Mouse (Mus musculus) neural tube, embryonic 11.5 days (tissue): Measurements from ENCODE around the gene Cep290. TPM values are rescaled to one million over a fixed set of nuclear protein-coding genes. Genes with fewer than 3 reads are reported as not detected.

Experiments used
- ATAC-seq: fragments of 200-750 bp; cut with Nextera tagmentation; 2 replicates; pipeline ENCODE4 v1.8.0; 2017; ENCODE audit warnings: moderate number of reproducible peaks, mild to moderate bottlenecking, moderate TSS enrichment, moderate library complexity; ENCODE audit not compliant: insufficient read depth, low FRiP score, low TSS enrichment
- DNase-seq: peaks from one replicate; pipeline ENCODE4 v3.0.0-alpha.2; 2015; ENCODE audit warnings: low spot score
- H3K27ac ChIP-seq: fragments of 300-500 bp; sonication (generic); 2 replicates; pipeline ENCODE4 v1.5.1; 2014; ENCODE audit warnings: low read depth, mild to moderate bottlenecking, low read length
- H3K27me3 ChIP-seq: fragments of 300-500 bp; sonication (generic); 2 replicates; pipeline ENCODE4 v1.6.1; 2014; ENCODE audit warnings: mild to moderate bottlenecking, low read length, mixed read lengths; ENCODE audit not compliant: control insufficient read depth, insufficient read depth
- H3K36me3 ChIP-seq: fragments of 300-500 bp; sonication (generic); 2 replicates; pipeline ENCODE4 v1.6.1; 2014; ENCODE audit warnings: mild to moderate bottlenecking, low read length, moderate library complexity, mixed read lengths; ENCODE audit not compliant: control insufficient read depth, insufficient read depth
- H3K4me1 ChIP-seq: fragments of 300-500 bp; sonication (generic); 2 replicates; pipeline ENCODE4 v1.6.1; 2014; ENCODE audit warnings: low read length, mixed read lengths; ENCODE audit not compliant: control insufficient read depth, insufficient read depth
- H3K4me2 ChIP-seq: fragments of 300-500 bp; sonication (generic); 2 replicates; pipeline ENCODE4 v1.6.1; 2014; ENCODE audit warnings: low read depth, mild to moderate bottlenecking, moderate library complexity
- H3K4me3 ChIP-seq: fragments of 300-500 bp; sonication (generic); 2 replicates; pipeline ENCODE4 v1.5.1; 2014; ENCODE audit warnings: low read depth, low read length
- H3K9ac ChIP-seq: fragments of 300-500 bp; sonication (generic); 2 replicates; pipeline ENCODE4 v1.6.1; 2014; ENCODE audit warnings: mild to moderate bottlenecking, low read length
- H3K9me3 ChIP-seq: fragments of 300-500 bp; sonication (generic); 2 replicates; pipeline ENCODE4 v1.6.1; 2016; ENCODE audit warnings: low read length; ENCODE audit not compliant: control insufficient read depth
- WGBS: fragments of 180-500 bp; shearing (Covaris S2); extraction: QIAGEN DNeasy Blood & Tissue Kit; methylation state at CpG from one replicate; pipeline ENCODE4 v1.1.7; 2014; 5-methylcytosine and 5-hydroxymethylcytosine counted together
- polyA plus RNA-seq: library from polyadenylated mRNA; unstranded; fragments of >200 nt; fragmentation: Nextera tagmentation; extraction: Ambion mirVana; gene quantifications from 2 replicates; pipeline ENCODE4 v1.2.1, GENCODE M21; 2014

The Cep290 gene
- 5.7 and 6.5 TPM in 2 replicates for polyA plus RNA-seq

DNA sequence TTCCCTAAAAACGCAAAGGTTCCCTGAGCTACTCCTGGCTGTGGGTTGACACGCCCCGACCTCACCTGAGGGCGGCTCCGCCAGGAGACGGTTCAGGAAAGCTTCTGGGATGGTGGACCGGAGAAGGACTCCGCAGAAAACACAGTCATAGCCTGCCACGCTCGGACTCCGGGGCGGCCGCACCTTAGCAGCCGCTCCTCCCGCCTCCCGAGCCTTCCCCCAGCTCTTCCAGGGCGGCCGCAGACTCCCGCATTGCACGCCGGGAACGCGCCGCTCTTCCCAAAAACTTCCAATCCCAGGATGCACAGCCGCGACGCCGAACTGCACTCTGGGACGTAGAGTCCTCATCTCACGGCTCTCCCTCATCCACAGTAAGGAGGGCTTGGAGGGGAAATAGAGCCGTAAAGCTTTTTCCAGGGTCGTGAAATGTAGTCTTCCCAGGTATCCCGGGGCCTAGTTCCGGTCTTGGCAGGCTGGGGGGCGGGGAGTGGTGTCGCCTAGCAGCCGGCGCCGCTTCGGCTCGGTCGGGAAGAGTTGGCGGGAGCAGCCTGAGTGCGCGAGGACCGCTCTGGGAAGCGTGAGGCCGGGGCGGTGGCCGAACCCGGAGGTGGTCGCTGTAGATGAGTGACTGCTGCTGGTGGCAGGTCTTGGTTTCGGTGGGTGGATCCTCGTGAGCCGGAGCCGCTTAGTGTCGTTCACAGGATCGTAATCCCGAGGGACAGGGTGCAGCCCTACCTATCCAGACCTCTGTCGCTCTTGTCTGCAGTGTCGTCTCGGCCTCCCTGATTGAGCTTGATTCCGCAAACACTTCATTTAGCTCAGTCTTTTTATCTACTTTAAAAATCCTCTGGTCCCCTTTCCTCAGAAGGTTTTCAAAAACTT is at the start of gene Cep290, which contains the start of gene Tmtc3:
Cep290 (plus strand) TSS at position 462 of the 882 bp plus-strand sequence.
Tmtc3 (minus strand) TSS at position 254 of the 882 bp plus-strand sequence.
- H3K4me3 ChIP-seq: peak within 1 kb of the TSS; percentile 78

DNA sequence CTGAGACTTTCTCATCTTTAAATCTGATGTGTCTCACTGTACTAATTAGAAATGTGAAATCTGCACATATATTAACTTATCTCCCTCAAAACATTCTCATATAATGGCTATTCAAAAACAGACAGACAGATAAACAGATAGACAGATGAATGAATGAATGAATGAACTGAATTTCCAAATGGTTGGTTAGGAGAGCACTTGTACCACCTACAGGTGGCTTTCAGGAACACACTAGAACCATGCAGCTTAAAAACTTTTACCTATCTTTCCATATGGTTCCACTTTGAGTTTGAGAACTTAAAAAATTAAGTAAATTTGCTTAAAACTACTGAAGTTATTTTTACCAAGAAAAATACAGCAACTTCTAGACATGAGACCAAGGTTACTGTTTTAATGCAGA is 38.0 kb upstream of the Cep290 start:
- H3K27me3 ChIP-seq: no peaks in the 10 kb centered on the region
- H3K4me1 ChIP-seq: no peaks in the 10 kb centered on the region
- H3K27ac ChIP-seq: no peak overlapping the region
- DNase-seq: no peak
- no peak overlapping the region for H3K4me3 ChIP-seq
- no peak overlapping the region for H3K4me2 ChIP-seq
- ATAC-seq: no peak
- no peaks in the 10 kb centered on the region for H3K36me3 ChIP-seq
- no peak overlapping the region for H3K9ac ChIP-seq
- H3K9me3 ChIP-seq: no peaks in the 10 kb centered on the region

More for the DNA sequence above, at the start of gene Cep290, which contains the start of gene Tmtc3:
- DNase-seq (peak; percentile 96), ATAC-seq (peak; percentile 98)
- WGBS: under 1% methylated on average over 63 of the region's 63 CpGs
- H3K9ac ChIP-seq: peak within 1 kb of the TSS; percentile 81
- H3K36me3 ChIP-seq: no peaks in the 10 kb centered on the region
- H3K4me1 ChIP-seq: peaks cover 3% of the 10 kb centered on the region; the same call in 1 of the 2 replicates
- H3K9me3 ChIP-seq: no peaks in the 10 kb centered on the region
- H3K27me3 ChIP-seq: no peaks in the 10 kb centered on the region
- H3K27ac ChIP-seq: no peak within 1 kb of the TSS
- peak within 1 kb of the TSS; percentile 75 for H3K4me2 ChIP-seq

DNA sequence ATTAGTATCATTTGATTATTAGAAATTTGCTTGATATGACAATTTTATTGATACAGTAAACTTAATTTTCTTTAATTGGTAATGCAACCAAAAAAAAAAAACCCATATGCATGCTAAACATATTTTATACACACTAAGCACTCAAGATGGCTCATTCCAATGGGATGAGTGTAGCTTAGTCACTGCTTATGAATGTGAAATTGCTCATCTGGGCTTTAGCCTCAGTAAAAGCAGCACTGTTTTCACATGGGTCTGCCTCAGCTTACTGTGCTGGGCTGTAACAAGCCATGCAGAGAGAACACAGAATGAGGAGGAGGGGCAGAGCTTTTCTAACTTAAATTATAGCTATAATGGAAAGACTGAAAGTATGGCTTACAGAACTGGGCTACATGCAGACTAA is 26.8 kb upstream of the Cep290 start:
- Histone ChIP-seq H3K9ac (no peak overlapping the region), H3K36me3 (no peaks in the 10 kb centered on the region), H3K4me1 (no peaks in the 10 kb centered on the region), H3K4me2 (no peak overlapping the region), H3K4me3 (no peak overlapping the region), H3K27me3 (no peaks in the 10 kb centered on the region), H3K9me3 (no peaks in the 10 kb centered on the region), H3K27ac (no peak overlapping the region)
- DNase-seq: no peak
- no peak for ATAC-seq

DNA sequence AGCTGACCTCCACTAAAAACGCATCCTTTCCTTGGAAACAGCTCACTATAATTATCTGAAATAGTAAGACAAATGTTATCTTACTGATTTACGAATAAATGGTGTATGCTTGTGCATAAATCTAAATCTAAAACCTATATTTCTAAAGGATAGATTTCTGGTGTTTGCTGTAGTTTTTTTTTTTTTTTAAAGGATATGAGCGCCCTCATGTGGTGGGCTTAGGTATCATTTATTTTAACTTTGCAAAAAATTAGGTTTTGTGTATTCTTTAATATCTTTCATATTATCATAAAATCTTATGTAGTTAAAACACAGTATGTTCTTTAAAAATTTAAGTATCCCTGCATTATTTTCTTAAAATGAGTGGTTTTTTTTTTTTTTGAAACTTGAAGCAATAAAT is 12.3 kb upstream of the Cep290 start:
- 59% methylated on average over 3 of the region's 3 CpGs for WGBS
- no peaks in the 10 kb centered on the region for H3K4me1 ChIP-seq
- ATAC-seq (no peak), DNase-seq (no peak)
- H3K27ac ChIP-seq: no peak overlapping the region
- H3K4me3 ChIP-seq: no peak overlapping the region
- H3K9me3 ChIP-seq: no peaks in the 10 kb centered on the region
- no peak overlapping the region for H3K9ac ChIP-seq
- no peak overlapping the region for H3K4me2 ChIP-seq
- no peaks in the 10 kb centered on the region for H3K36me3 ChIP-seq
- no peaks in the 10 kb centered on the region for H3K27me3 ChIP-seq

DNA sequence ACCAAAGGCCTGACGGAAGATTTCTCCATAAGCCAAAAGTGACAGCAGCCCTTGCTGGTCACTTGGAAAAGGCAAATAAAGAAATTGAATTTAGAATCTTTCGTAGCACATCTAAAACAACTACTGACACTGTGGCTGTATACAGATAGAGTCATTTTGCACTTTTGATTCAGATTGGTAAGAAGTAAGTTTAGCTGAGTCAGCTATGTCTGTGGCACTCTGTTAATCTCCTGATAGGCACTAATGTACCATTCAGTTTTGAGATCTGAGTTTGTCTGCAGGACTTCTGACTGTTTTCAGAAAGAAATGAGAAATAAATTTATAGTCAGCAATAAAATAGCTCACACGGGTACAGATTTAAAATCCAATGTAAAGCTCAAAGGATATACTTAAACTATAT is 7.8 kb upstream of the Cep290 start:
- Histone ChIP-seq H3K9ac (no peak overlapping the region), H3K4me3 (no peak overlapping the region), H3K4me1 (no peaks in the 10 kb centered on the region), H3K36me3 (no peaks in the 10 kb centered on the region), H3K9me3 (no peaks in the 10 kb centered on the region), H3K4me2 (no peak overlapping the region), H3K27me3 (no peaks in the 10 kb centered on the region), H3K27ac (no peak overlapping the region)
- DNase-seq: no peak
- 87% methylated on average over 3 of the region's 3 CpGs for WGBS
- ATAC-seq: no peak

DNA sequence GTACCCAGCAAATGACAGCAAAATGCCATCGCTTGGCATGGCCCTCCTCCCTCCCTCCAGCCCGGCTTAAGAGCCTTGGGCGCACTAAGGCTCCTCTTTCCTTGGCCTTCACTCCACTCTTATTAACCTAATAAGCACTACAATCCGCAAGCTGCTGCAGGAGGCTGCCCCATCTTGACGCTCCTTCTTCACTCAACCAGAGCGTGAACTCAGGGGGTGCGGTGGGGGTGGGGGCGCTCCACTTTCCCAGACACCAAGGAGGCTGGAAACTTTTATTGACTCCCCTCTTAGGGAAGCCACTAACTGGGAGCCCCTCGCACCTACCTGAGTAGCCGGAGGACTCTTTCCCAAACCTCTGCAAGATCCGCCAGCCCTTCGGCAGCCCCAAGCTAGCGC is 659 bp upstream of the Cep290 start:
- DNase-seq: no peak

DNA sequence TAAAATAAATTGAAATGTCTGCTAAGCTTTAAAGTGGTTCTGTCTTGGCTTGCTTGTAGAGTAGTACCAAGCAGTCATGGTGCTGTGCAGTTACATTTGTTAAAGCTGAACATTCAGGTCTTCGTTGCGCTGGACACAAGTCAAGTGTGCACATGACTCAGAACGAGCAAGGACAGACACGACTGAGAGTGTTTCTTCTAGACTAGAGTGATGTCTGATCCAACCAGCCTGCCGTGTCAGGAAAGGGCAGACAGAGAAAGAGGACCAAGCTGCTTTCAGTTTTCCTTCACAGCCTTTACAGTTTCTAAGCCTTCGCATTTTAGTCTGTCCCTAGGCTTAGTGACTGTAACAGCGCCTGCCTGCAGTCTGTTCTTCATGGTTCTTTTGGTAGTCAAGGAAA is 4.6 kb downstream of the Cep290 start:
- H3K9me3 ChIP-seq: no peaks in the 10 kb centered on the region

More for the DNA sequence above, 659 bp upstream of the Cep290 start:
- Histone ChIP-seq H3K4me2 (peak overlapping the region; percentile 75), H3K4me1 (peaks cover 3% of the 10 kb centered on the region; the same call in 1 of the 2 replicates), H3K4me3 (peak overlapping the region; percentile 78), H3K9ac (peak overlapping the region; percentile 81), H3K36me3 (no peaks in the 10 kb centered on the region), H3K27ac (no peak overlapping the region), H3K9me3 (no peaks in the 10 kb centered on the region), H3K27me3 (no peaks in the 10 kb centered on the region)
- ATAC-seq: peak; percentile 36
- 0% methylated on average over 13 of the region's 13 CpGs for WGBS

DNA sequence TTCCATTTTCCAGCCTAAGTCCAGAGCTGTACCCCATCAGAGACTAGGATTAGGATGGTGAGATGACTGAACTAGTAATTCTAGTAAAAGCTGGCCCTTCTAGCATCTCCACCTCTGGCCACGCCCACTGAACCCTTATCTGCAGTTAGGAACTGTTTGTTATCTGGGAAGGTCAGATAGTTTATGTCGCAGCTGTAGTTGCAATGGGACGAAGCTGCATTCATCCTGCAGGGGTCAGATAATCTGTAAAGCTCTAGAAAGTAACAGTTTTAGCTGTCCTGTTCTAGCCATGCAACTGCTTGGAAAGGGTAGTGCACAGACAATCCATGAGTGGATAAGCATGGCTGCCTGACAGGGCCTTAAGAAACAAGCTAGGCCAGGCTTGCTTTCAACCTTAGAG is 11.0 kb downstream of the Cep290 start:
- Histone ChIP-seq H3K4me3 (no peak overlapping the region), H3K4me1 (no peaks in the 10 kb centered on the region), H3K4me2 (no peak overlapping the region), H3K27me3 (no peaks in the 10 kb centered on the region), H3K9me3 (no peaks in the 10 kb centered on the region), H3K27ac (no peak overlapping the region), H3K36me3 (no peaks in the 10 kb centered on the region), H3K9ac (no peak overlapping the region)
- no peak for DNase-seq
- no peak for ATAC-seq
- 88% methylated on average over 3 of the region's 3 CpGs for WGBS

More for the DNA sequence above, 4.6 kb downstream of the Cep290 start:
- Histone ChIP-seq H3K4me2 (no peak overlapping the region), H3K27ac (no peak overlapping the region), H3K4me3 (no peak overlapping the region), H3K36me3 (no peaks in the 10 kb centered on the region), H3K9ac (no peak overlapping the region), H3K4me1 (peaks cover 3% of the 10 kb centered on the region; the same call in 1 of the 2 replicates), H3K27me3 (no peaks in the 10 kb centered on the region)
- no peak for ATAC-seq
- WGBS: 94% methylated on average over 7 of the region's 7 CpGs
- DNase-seq: no peak

DNA sequence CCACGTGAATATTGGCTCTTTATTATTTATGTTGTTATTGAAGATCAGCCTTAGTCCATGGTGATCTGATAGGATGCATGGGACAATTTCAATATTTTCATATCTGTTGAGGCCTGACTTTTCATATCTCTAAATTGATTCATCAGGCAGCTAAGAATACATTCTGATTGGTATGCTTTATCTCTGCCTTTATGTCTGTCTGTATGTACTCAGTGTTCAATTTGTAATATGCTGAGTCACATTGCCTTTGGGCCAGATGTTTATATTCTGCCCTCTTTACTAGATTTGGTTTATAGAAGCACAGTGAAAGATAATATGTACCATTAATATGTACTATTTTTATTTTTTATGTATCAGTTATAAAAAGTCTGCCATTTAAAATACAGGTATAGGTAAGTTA is 20.8 kb downstream of the Cep290 start:
- H3K9me3 ChIP-seq: no peaks in the 10 kb centered on the region
- no peaks in the 10 kb centered on the region for H3K27me3 ChIP-seq
- H3K4me2 ChIP-seq: no peak overlapping the region
- no peak for DNase-seq
- ATAC-seq: no peak
- no peak overlapping the region for H3K4me3 ChIP-seq
- no peak overlapping the region for H3K27ac ChIP-seq
- peaks cover 2% of the 10 kb centered on the region; the same call in 1 of the 2 replicates for H3K36me3 ChIP-seq
- no peak overlapping the region for H3K9ac ChIP-seq
- WGBS: 88% methylated on average over 1 of the region's 1 CpGs
- no peaks in the 10 kb centered on the region for H3K4me1 ChIP-seq
